Mouse (Mus musculus) ES-Bruce4 (cell line): ENCODE results near the gene Dio1.

Experiments used
- CTCF ChIP-seq: IDR thresholded peaks from one replicate; pipeline ENCODE4 v1.8.1; 2011; ENCODE audit warnings: low read depth, low read length
- POLR2A ChIP-seq: IDR thresholded peaks from one replicate; pipeline ENCODE4 v1.8.1; 2011; ENCODE audit warnings: low read length; ENCODE audit not compliant: insufficient read depth

DNA sequence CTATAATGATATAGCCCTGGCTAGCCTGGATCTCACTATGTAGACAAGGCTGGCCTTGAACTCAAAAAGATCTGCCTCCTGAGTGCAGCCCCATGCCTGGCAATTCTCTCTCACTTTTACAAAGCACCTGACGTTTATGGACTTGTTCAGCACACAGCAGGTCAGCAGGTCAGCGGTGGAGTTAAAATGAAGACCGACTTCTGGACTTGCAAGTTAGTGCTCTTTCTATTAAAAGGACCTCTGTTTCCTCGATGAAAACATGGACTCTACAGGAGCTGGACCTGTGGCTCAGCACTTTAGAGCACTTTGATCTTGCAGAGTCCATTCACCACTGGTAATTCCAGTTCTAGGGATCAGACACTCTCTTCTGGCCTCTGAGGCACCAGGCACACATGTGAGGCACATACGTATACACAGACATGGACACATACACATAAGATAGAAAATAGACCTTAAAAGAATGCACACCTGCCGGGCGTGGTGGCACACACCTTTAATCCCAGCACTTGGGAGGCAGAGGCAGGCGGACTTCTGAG is 8.8 kb downstream of the Dio1 start:
- TF ChIP-seq POLR2A (no peak), CTCF (no peak)
